Mouse (Mus musculus) kidney, adult 11 months (tissue): ENCODE measurements around the gene Fam83c.

Experiments
- DNase-seq: peaks from one replicate; pipeline ENCODE4 v3.0.0; 2022

The Fam83c gene

DNA sequence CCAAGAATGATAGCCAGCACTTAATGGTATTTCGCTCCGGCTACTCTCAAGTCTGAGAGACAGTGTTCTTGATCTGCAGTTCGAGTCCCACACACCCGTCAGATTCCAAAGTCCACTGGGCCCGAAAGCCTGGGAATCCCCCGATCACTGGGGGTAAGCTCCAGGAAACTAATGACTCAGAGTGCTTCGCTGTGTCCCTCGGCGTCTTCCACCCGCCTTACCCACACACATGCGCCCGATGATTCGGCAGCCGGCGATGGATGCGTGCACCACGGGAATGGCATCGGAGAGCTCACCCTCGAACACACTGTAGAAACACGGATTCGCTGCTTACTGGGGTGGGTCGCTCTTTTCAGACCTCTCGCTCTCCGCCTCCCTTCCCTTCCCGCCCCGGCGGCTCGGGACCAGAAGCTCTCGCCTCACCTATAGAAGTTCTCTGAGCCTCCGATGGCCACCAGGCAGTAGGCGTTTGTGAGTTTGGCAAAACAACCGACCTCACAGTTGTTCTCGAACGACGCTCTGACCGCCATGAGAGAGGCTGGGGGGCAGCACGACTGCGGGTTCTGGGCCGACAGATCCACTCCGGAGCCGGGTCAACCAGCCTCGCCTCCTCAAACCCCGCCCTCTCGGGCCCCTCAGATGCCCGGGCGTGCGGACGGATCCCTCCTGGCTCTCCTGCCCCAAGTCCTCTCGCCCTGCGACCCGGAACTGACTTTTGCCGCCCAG is 8.6 kb downstream of the Fam83c start:
- no peak for DNase-seq

DNA sequence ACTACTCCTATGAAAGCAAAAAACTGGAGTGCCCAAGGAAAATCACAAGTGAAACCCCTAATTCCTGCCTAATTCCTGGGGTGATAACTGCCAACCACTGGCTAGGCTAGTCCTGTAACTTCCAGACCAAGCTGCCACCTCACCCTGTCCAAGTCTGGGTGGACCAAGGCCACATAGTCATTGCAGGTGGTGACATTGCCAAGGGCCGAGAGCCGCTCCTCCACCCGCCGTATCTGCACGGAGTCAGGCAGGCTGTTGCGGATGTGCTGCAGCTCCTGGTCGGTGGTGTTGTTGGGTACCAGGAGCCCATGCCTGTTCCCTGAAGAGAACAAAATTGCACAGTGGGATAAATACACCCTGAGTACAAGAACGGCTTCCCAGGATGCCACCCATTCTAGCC is 10.9 kb downstream of the Fam83c start:
- no peak for DNase-seq

DNA sequence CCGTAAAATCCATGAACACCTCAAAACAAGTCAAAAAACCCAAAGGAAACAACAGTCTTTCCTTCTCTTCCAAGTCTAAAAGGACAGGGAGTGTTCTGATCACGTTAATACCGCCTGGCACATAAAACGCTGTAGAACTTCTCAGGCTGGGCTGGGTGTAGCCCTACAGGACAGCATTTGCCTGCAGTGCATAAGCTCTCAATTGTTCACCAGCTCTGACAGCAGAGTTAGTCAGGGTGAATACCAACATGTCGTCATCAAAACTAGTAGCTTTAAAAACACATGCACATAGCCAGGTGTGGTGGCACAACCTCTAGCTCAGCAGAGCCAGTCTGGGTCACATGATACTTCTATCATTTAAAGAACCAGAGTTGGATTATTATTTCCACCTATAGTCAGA is 13.9 kb downstream of the Fam83c start:
- DNase-seq, result no peak

DNA sequence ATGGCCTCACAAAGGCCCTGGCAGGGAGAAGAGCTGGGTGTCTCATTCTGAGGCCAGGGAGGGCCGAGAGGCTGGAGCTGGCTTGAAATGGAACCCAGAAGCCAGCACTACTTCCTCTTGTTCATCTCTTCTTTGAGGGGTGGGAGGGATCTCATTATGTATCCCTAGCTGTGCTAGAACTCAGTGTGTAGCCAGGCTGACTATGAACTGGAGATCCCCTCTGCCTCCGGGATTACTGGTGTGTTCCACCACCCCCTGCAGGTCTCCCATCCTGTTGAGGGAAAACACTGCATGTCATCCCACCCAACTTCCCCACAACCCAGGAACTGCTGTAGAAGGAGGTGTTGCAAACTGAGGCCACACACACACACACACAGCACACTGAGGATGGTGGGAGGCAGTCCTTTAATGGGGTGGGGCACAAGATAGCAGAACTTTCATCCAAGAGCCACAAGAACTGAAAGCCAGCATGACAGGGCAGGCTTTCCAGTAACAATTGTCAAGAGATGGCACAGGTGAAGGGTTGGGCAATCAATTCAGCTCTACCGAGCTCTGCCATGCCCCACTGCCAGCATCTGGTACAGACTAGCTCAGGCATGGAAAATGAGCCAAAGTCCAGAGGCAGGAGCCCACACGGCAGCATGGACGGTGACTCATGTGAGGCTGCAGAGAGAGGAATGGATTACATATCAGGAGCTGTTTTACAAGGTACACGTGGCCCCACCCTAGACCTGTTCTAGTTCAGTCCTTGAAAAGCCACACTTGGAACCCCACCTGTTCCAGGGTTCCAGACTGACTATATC is 15.0 kb downstream of the Fam83c start:
- peak; percentile 86 for DNase-seq

DNA sequence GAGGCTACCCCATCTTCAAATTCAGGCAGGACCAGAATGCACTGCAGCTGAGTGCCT is 15.4 kb downstream of the Fam83c start, which contains the start of gene BC029722:
Gene BC029722, minus strand, starts transcription at position 35 of the 57 bp plus-strand sequence.
- DNase-seq, result no peak

DNA sequence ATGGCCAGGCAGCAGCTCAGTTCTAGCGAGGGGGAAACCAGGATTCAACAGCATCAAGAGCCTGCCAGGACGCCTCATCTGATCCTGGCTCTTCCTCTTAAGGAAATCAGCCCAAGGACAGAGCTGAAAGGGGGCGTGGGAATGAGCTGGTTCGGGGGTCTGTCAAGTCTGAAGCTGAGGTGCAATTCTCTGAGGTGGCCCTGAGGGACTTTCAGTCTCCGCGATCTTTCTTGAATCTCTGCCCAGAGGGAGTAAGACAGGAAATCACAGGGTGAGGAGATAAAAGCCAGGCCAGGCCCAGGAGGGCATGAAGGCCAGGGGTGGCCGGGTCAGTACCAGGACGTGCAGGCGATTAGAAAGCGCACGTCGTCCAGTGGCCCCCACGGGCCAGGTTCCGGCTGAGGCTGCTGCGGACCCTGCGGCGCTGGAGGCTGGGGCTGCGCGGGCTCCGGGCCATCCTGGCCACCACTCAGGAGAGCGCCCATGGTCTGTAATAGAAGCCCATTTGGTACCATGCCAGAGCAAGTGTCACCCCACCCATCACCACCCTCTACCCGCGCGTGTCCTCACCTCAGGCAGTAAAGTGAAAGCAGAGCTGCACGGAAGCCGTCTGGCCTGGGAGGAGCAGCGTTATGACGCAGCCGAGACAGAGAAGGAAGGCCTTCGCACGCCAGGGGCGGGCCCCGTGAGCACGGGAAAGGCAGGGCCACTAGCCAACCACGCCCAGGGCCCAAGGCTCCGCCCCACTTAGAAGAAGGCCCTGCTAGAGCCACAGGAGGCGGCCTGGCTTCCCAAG is 15.9 kb downstream of the Fam83c start:
- DNase-seq, result peak; percentile 97

DNA sequence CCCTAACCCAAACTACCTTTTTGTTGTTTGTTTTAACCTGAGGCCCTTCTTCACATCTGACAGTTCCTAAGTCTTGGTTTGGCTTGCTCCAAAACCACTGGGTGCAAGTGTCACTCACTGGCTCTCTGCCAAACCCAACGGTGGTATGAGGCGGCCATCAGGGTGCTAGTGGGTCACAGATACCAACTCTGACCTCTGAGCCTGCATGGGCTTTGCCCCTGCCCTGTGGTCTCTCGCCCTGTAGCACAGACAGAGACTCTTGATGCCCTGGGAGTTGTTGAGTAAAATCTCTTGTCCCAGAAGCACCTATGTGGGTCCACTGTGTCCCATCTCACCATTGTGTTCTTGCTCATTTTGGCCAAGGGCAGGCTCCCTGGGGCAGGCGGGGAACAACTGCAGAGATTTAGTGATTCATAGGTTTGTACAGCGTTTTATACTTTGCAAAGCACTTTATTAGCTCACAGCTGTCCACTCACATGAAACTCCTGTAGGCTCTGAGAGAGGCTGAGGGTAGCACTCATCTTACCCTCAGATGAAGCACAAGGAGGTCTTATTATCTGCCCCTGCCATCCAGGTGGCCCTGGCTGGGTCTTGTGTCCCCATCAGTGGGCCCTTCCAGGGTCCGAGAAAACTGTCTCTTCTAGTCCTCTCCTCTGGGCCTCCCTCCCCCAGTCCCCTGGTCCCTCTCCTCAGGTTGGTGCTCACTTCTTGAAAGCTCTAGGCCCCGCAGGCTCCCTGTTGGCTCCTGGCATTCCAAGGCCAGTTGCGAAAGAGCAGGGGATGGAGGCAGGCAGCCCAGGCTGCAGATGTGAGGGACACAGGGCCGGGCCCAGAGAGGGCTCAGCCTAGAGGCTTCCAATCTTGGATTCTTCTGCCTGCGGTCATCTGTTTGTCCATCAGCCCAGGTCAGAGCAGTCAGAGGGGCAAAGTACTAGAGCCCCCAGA is 17.1 kb downstream of the Fam83c start:
- no peak for DNase-seq

DNA sequence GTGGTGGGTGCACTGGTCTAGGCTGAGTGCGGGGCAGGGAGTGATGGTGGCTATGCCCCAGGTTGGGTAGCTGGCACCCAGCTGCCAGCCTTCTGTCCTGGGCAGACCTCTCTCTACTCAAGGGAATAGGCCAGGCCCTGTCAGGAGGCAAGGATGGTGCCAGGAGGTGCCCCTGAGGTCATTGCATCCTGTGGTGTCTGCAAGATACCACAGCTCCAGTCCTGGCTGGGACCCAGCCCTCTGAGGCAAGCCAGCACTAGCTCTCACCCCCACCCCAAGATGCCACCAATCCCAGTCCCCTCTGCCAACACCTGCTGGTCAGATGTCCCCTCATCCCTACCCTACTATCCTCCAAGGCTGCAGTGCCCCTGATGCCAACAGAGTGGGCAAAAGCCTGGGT is 18.5 kb downstream of the Fam83c start:
- no peak for DNase-seq

DNA sequence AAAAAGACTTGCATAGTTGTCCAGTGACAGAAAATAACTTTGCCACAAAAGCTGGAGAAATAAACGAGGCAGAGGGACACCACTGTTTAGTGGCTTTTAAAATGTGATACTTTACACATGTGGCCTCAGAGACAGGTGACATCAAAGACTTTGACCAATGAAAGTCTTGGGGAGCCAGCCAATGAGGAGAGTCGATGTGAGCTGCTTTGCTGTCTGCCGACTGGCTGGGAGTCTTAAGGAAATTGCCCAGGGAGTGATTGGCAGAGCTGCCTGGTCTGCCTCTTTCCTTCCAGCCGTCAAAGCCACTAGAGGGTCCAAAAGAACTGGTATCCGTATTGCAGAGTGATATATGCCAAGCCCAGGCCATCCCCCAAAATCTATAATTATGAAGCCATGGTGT is 19.8 kb downstream of the Fam83c start:
- DNase-seq, result no peak

DNA sequence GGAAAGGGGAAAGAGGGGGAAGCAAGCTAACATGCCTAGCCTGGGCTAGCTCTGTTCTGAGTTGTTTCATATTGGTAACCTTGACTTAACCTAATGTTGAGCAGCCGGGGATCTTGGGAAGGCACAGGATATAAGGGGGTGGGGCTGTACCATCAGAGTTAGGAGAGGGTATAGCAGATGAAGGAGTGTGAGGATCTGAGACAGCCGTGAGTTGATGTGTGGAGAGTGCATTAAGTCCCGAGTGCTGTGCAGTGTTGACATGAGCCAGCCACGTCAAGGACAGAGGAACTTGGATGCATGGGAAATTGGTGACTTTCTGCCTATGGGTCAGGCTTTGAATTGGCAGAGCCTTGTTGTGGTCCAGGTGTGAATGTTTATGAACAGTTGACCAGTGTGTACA is 22.0 kb downstream of the Fam83c start:
- DNase-seq, result no peak

DNA sequence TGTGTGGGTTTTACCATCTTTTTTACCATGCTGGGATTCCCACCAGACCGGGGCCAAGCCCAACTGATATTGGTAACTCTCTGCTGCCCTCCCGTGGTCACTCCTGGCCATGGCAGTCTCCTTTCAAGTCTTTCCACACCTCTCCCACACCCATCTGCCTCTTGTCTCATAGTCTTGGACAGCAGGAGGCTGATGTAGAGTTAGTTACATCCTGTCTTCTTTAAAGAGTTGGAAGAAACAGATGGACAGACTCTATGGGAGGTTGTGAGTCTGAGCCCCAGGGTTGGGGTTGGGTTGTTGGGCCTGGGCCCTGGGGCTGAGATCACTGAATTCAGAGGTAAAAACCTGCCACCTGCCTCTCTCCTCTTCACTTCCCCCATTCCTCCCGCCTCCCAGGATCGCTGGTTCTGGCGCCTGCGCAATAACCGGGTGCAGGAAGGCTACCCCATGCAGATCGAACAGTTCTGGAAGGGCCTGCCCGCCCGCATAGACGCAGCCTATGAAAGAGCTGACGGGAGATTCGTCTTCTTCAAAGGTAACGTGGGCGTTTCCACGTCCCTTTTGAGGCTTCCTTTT is 22.7 kb downstream of the Fam83c start:
- DNase-seq, result peak; percentile 48

DNA sequence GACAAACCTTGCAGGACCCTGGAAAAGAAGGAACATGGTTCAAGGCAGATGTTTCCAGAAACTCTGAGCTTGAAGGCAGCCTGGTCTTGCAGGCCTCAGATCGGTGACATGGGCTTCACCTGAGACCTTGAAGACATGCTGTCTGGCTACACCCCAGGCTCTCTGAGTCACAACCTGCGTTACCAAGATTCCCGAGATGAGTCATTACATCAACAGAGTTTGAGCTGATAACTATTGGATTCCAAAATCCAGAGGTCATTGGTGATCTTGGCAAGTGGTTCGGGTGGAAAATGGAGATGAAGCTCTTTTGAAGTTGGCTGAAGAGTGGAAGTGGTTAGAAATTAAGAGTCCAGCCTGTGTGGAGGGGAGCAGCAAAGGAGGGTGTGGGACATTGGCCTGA is 25.0 kb downstream of the Fam83c start:
- no peak for DNase-seq

DNA sequence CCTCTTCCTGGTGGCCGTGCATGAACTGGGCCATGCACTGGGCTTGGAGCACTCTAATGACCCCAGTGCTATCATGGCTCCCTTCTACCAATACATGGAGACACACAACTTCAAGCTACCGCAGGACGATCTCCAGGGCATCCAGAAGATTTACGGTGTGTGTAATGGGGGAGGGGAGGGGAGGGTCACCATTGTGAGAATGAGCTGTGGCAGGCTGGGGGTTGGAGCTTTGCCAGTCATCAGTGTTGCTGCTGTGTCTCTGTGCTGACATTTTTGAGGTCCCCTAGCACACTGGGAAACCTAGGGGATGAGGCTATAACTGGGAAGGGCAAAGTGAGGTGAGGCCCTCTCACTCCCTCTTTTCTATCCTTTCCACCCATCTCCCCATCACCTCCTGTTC is 27.2 kb downstream of the Fam83c start:
- DNase-seq, result no peak

DNA sequence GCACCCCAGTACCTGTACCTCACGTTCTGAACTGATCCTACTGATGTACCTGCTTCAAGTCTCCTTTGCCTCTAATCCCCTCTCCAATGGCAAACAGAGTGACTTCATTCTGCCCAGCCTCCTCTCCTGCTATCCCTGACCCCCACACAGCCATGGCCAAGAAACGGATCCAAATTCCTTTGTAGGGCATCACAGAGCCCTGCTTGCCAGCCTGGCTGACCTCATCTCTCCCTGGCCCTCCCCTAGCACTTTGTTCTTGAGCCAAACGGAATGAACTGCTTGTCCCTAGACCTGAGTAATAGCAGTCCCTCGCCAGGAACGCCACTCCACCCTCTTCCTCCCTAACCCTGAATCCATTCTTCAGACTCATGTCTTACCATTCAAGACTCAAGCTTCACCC is 28.1 kb downstream of the Fam83c start:
- no peak for DNase-seq

DNA sequence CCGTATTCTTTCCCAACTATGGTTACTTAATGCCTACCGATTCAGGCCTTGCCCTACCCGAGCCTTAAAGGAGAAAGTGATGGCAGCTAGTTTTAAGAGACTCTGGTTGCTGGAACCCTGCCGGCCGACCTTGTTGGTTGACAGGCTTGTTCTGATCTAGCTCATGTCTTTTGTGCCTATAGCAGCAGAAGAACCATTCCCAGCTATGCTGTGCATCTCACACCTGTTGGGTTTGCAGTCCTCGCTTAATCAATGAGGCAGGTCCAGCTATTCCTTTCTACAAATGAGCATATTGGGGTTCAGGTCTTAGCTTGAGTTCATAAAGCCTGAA is 28.8 kb downstream of the Fam83c start:
- DNase-seq, result no peak

DNA sequence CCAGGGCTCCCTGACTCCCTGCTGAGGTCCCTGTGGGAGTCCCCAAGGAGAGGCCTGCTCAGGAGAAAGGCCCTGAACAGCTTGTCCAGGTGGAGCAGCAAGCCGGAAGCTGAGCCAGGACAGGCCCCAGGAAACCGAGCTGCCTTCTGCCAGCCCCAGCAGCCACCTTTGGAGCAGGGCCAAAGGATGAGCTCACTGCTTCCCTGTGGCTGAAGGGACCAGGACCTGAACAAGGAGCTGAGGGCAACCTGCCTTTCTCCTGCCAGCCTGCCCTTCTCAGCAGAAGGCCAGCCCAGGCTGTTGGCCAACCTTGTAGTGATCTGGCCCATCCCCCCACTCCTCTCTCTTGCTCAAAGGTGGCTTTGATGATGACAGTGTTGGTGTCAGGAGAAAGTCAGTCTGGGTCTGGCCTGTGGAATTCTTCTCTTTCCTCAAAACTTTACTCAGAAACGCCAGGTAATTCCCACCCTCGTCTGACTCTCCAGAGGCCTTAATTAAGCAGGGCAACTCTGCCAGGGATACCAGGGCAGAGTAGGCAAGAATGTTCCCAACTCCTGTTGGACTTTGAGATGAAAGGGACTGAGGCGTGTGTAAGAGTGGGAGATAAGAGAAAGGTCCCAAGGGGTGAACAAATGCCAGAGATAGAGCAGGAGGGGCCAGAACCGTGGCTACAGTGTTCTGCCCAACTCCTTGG is 29.3 kb downstream of the Fam83c start:
- peak; percentile 58 for DNase-seq

DNA sequence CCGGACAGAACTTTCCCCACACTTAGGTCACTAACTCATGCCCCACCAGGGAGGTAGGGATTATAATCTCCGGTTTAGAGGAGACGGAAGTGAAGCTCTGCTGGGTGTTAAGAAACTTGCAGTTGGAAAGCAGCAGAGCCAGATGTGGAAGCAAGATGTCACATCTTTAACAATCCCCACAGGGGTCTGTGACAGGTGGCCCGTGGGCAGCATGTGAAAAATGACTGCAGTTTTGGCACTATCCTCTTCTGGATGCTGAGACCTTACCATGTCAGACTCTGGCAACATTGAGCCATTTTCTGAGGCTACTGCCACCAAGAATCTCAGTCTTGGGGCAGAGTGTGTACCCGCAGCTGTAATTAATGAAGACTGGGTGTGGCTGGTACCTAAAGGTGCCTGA is 30.6 kb downstream of the Fam83c start:
- no peak for DNase-seq

DNA sequence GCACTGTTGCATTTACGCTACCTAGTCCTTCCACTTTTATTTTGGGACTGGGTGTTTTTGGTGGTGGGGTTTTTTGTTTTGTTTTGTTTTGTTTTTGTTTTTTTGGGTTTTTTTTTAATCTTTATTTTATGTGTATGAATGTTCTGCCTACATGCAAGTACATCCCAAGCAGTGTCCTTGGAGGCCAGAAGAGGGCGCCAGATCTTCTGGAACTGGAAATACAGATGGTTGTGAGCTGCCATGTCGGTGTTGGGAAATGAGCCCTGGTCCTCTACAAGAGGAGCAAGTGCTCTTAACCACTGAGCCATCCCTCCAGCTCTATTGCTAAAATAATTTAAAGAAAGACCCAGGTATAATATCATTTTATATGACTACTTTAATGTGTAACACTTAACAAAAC is 31.9 kb downstream of the Fam83c start:
- DNase-seq, result no peak

DNA sequence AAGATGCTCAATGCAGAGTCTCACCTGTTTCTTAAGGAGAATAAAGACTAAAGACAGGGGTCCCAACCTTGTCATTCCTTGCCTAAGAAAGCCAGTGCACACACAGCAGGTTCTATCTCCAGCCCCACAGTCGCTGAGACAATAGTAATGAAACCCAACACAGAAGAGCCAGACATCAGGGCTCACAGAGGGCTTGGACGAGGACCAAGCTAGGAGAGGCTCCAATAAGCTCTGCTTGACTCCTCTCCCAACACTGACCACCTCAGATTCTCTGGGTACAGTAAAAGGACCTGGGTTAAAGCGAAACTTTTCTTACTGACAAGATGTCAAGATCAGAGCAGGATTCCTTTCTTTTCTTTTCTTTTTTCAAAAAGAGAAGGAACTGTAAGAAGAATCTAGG is 36.0 kb downstream of the Fam83c start:
- DNase-seq, result no peak

DNA sequence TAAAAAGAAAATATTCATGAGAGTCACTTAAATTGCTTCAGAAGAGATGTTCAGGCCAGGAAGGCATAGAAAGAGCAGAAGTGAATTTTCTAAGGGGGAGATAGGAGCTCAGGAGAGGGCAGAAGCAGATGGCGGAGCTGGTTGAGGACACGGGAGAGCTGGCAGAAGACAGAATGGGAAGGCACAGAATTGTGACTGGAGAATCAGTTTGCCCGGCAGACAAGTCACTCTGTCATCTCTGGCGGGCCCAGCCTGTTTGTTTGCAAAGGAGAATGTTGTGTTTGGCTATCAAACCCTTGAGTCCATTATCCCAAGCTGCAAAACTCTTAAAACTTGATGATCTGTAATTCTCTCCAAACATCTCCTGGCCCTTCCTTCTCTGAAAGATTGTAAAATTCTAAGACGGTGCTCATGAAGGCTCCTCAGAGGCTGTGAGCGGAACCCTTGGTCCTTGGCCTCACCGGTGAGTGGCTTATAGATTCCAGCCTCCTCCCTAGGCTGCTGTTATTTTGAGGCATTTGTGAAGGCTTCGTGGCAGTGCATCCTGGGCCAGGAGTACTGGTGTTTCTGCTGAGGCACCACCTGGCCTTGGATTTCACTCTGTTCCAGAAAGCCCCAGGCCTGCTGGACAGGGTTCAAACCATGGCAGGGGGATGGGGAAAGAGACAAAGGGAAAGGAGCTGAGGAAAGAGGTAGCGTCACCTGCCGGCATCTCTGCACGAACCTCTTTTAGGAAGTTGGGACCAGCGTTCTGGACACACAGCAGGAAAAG is 39.8 kb downstream of the Fam83c start:
- no peak for DNase-seq

DNA sequence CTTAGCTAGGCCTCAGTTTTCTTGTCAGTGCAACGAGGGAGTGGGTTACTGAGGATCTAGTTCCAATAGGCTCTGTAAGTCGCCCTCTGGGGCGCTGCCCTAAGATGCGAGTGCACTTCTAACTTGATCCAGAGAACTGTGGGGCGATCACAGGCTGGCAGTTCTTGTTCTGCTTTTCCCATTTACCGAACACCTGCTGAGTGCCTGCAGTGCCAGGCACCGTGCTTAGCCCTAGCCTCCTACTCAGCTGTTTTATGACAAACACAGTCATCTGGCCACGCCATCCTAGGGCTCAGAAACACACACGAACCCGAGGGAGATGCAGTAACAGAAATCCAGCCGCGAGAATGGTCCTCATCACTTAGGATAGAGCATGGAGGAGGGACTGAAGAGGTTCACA is 41.8 kb downstream of the Fam83c start:
- no peak for DNase-seq
